ENCODE assay signal across 19 mouse cellular contexts in the genomic region with DNA sequence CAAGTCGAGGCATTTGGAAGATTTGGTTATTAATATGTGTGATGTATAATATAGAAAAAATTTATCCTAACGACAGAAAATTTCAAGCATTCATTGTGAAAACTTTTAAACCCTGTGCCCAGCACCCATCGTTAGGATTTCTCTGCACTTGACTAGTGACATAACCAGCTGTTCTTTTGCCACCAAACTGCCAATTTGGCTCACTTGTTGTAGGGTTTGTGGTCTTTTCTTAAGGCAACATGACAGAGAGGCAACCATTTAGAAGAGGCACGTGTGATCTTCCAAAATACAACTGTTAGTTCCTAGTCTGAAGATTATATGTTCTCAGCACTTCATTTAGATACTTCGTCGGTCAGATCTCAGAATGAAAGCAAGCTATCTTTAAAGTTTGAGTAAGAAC.
DNase-seq lines count a peak whose midpoint lies in the region; ATAC-seq and TF ChIP-seq lines count a peak whose summit lies in the region.
"Had no signal": no experiment of that assay in that cellular context is flagged by ENCODE, and none has a peak within 500 bp of the region (broad histone marks: within the 10 kb centered on the region; RNA-seq: fewer than 3 reads in every experiment).

No protein-coding gene starts in this region.

- no peak overlapping the region for H3K9ac ChIP-seq in heart, embryonic 12.5 days
- no peak overlapping the region for H3K9ac ChIP-seq in heart, postnatal 0 days (replicated peaks; ENCODE audit: low read depth, low read length)
- H3K9ac ChIP-seq: forebrain, embryonic 13.5 days; forebrain, postnatal 0 days; hindbrain, embryonic 13.5 days; intestine, embryonic 15.5 days had no signal

- H3K4me1 ChIP-seq in heart, embryonic 12.5 days (replicated peaks) = peaks cover 49% of the 10 kb centered on the region
- peaks cover 40% of the 10 kb centered on the region for H3K4me1 ChIP-seq in heart, postnatal 0 days (ENCODE audit: control insufficient read depth, insufficient read depth)
- H3K4me1 ChIP-seq: forebrain, embryonic 13.5 days; hindbrain, embryonic 13.5 days; intestine, embryonic 15.5 days had no signal

- no peaks in the 10 kb centered on the region for H3K36me3 ChIP-seq in heart, embryonic 12.5 days
- no peaks in the 10 kb centered on the region for H3K36me3 ChIP-seq in heart, postnatal 0 days (replicated peaks; ENCODE audit: control insufficient read depth, insufficient read depth, low read length)
- H3K36me3 ChIP-seq: embryonic facial prominence, embryonic 10.5 days; G1E; hindbrain, embryonic 13.5 days; intestine, embryonic 15.5 days had no signal

- WGBS in heart, embryonic 12.5 days = 79% methylated on average over 6 of the region's 6 CpGs
- WGBS in heart, postnatal 0 days = 82% methylated on average over 6 of the region's 6 CpGs

- no peak overlapping the region for H3K4me2 ChIP-seq in heart, embryonic 12.5 days
- H3K4me2 ChIP-seq in heart, postnatal 0 days (ENCODE audit: low read depth, low read length) = no peak overlapping the region
- H3K4me2 ChIP-seq: forebrain, embryonic 13.5 days; heart, embryonic 11.5 days; hindbrain, embryonic 13.5 days; intestine, embryonic 15.5 days had no signal

- no peak for TF ChIP-seq EP300 in heart, postnatal 0 days (IDR thresholded peaks at IDR 0.05; ENCODE audit: low read depth)

- no peaks in the 10 kb centered on the region for H3K27me3 ChIP-seq in heart, embryonic 12.5 days (replicated peaks)
- no peaks in the 10 kb centered on the region for H3K27me3 ChIP-seq in heart, postnatal 0 days (ENCODE audit: control insufficient read depth, insufficient read depth, low read length)
- H3K27me3 ChIP-seq: forebrain, embryonic 13.5 days; hindbrain, embryonic 13.5 days; intestine, embryonic 15.5 days had no signal

- no peak for TF ChIP-seq CTCF in heart, postnatal 0 days (IDR thresholded peaks at IDR 0.05; ENCODE audit: low read depth)

- H3K4me3 ChIP-seq in heart, embryonic 12.5 days = no peak overlapping the region
- no peak overlapping the region for H3K4me3 ChIP-seq in heart, postnatal 0 days (ENCODE audit: low read depth, low read length)
- H3K4me3 ChIP-seq: embryonic facial prominence, embryonic 10.5 days; forebrain, embryonic 13.5 days; hindbrain, embryonic 13.5 days; intestine, embryonic 15.5 days had no signal

- H3K27ac ChIP-seq in heart, embryonic 12.5 days (ENCODE audit: poor library complexity, severe bottlenecking) = peak overlapping the region; percentile 69; the same call in 1 of the 2 replicates
- peak overlapping the region; percentile 22; the same call in 1 of the 2 replicates for H3K27ac ChIP-seq in heart, postnatal 0 days (ENCODE audit: low read depth)
- H3K27ac ChIP-seq: embryonic facial prominence, embryonic 10.5 days; forebrain, embryonic 13.5 days; hindbrain, embryonic 13.5 days; hindbrain, postnatal 0 days; intestine, embryonic 15.5 days had no signal

- no peak for ATAC-seq in heart, embryonic 12.5 days (ENCODE audit: insufficient number of reproducible peaks, low FRiP score)
- ATAC-seq in heart, postnatal 0 days (ENCODE audit: insufficient read depth, low read depth) = no peak
- ATAC-seq: forebrain, embryonic 13.5 days; hindbrain, postnatal 0 days; intestine, embryonic 15.5 days had no signal

- no peaks in the 10 kb centered on the region for H3K9me3 ChIP-seq in heart, embryonic 12.5 days (replicated peaks)
- no peaks in the 10 kb centered on the region for H3K9me3 ChIP-seq in heart, postnatal 0 days (replicated peaks; ENCODE audit: control insufficient read depth, low read length)
- H3K9me3 ChIP-seq: embryonic facial prominence, embryonic 10.5 days; forebrain, embryonic 13.5 days; G1E; hindbrain, embryonic 13.5 days; intestine, embryonic 15.5 days had no signal

- no peak for DNase-seq in heart, postnatal 14 days
- DNase-seq in heart, postnatal 0 days (ENCODE audit: low spot score) = no peak
- no peak for DNase-seq in heart, postnatal 4 days
- peak; percentile 29 for DNase-seq in thymus, postnatal 14 days
- no peak for DNase-seq in thymus, postnatal 36 days
- DNase-seq: adrenal gland, adult 8-10 months; adrenal gland, postnatal 36 days; cerebellum, adult 2 months; cerebellum, postnatal 10 days; forebrain, postnatal 0 days; gastrocnemius, postnatal 14 days had no signal

- intact Hi-C loops in heart, postnatal 14 days (cut with DNase I) = loop anchor here (5.0 kb wide), 1 partner anchor 201 kb away; the partner anchor contains the start of gene Ankrd50
